Mouse (Mus musculus) ES-Bruce4 (cell line): ENCODE data around the gene Trh.

Source experiments
- CTCF ChIP-seq: IDR thresholded peaks from one replicate; pipeline ENCODE4 v1.8.1; 2011; ENCODE audit warnings: low read depth, low read length
- EP300 ChIP-seq: IDR thresholded peaks from 2 replicates; pipeline ENCODE4 v1.6.1; 2011; ENCODE audit warnings: low read depth, low read length; ENCODE audit not compliant: insufficient read depth
- POLR2A ChIP-seq: IDR thresholded peaks from one replicate; pipeline ENCODE4 v1.8.1; 2011; ENCODE audit warnings: low read length; ENCODE audit not compliant: insufficient read depth

GRCm38 (mm10) chr6:92277179-92277578, 32.7 kb upstream of the Trh start:
- no peak for TF ChIP-seq CTCF
- TF ChIP-seq POLR2A: no peak
- no peak for TF ChIP-seq EP300
